Mouse (Mus musculus) G1E (cell line): ENCODE measurements around the gene Phactr4.

Experiments
- CTCF ChIP-seq: IDR thresholded peaks from 2 replicates; pipeline ENCODE4 v1.5.1; 2012; ENCODE audit warnings: low read depth, low read length, inconsistent platforms, mixed read lengths
- GATA1 ChIP-seq: IDR thresholded peaks from 2 replicates; pipeline ENCODE4 v1.6.1; 2012; ENCODE audit warnings: borderline replicate concordance, low read length, inconsistent platforms, mixed read lengths
- POLR2AphosphoS5 ChIP-seq: IDR thresholded peaks from 2 replicates; pipeline ENCODE4 v1.6.1; 2012; ENCODE audit warnings: low read depth, low read length, inconsistent platforms; ENCODE audit not compliant: insufficient replicate concordance
- TAL1 ChIP-seq: conservative IDR thresholded peaks from 2 replicates; pipeline ENCODE4 v1.6.1; 2012; ENCODE audit warnings: low read depth, low read length, inconsistent platforms, mixed read lengths

DNA sequence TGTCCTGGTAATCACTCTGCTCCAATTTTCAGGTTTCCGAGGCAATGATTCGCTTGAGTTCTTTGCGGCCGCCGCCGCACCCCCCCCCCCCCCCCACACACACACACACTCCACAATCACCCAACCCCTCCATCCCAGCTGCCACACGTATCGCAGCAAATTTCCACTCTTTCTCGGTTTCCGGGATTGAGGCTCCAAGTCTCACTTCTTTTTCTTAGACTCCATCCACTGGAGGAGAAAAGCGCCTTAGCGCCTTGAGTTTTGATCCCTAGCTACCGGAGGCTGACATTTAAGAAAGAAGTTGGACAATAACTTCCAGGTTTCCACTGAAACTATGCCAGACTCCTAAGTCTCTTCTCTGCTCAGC lies 750 bp downstream of the Phactr4 start:
- no peak for TF ChIP-seq CTCF
- TF ChIP-seq TAL1: no peak
- no peak for TF ChIP-seq GATA1
- TF ChIP-seq POLR2AphosphoS5: no peak
